Mouse (Mus musculus): Measurements from ENCODE around the gene Asb11.

GRCm38 (mm10) chrX:164439462-164439861 is 2.7 kb downstream of the Asb11 start:
- no peak for TF ChIP-seq CTCF (IDR thresholded peaks at IDR 0.05; ENCODE audit: control insufficient read depth, insufficient read depth, insufficient replicate concordance, low read depth, low read length)
- TF ChIP-seq POLR2A (IDR thresholded peaks at IDR 0.05; ENCODE audit: control insufficient read depth, low read depth, low read length), result no peak

All from testis, adult 2 months (tissue).